Mouse (Mus musculus): ENCODE data around the gene Rnf145. TPM values are rescaled to one million over a fixed set of nuclear protein-coding genes. Genes with fewer than 3 reads are reported as not detected.
A peak's percentile ranks its signal among the peaks of the same experiment; 100 is the strongest.

Gene Rnf145
- polyA plus RNA-seq, 1 experiment from 2014 or later = 85.4 TPM

GRCm38 (mm10) chr11:44516362-44516761, 2.4 kb upstream of the Rnf145 start:
- DNase-seq (ENCODE audit: low spot score) = no peak
- ATAC-seq (ENCODE audit: low read depth) = no peak
- no peaks in the 10 kb centered on the region for H3K9me3 ChIP-seq (ENCODE audit: control insufficient read depth, low read length)
- H3K27me3 ChIP-seq (replicated peaks; ENCODE audit: control insufficient read depth, insufficient read depth, low read length) = no peaks in the 10 kb centered on the region
- no peak overlapping the region for H3K4me3 ChIP-seq (ENCODE audit: low read depth, low read length)
- no peak overlapping the region for H3K27ac ChIP-seq (replicated peaks; ENCODE audit: low read depth, low read length)
- peaks cover 10% of the 10 kb centered on the region; the same call in 1 of the 2 replicates for H3K4me1 ChIP-seq (ENCODE audit: control insufficient read depth, insufficient read depth, low read length)
- WGBS = 33% methylated on average over 1 of the region's 1 CpGs
- no peak overlapping the region for H3K9ac ChIP-seq (ENCODE audit: low read depth, low read length)
- H3K36me3 ChIP-seq (ENCODE audit: control insufficient read depth, insufficient read depth, low read length) = no peaks in the 10 kb centered on the region
- no peak overlapping the region for H3K4me2 ChIP-seq (ENCODE audit: low read depth, low read length)

DNA sequence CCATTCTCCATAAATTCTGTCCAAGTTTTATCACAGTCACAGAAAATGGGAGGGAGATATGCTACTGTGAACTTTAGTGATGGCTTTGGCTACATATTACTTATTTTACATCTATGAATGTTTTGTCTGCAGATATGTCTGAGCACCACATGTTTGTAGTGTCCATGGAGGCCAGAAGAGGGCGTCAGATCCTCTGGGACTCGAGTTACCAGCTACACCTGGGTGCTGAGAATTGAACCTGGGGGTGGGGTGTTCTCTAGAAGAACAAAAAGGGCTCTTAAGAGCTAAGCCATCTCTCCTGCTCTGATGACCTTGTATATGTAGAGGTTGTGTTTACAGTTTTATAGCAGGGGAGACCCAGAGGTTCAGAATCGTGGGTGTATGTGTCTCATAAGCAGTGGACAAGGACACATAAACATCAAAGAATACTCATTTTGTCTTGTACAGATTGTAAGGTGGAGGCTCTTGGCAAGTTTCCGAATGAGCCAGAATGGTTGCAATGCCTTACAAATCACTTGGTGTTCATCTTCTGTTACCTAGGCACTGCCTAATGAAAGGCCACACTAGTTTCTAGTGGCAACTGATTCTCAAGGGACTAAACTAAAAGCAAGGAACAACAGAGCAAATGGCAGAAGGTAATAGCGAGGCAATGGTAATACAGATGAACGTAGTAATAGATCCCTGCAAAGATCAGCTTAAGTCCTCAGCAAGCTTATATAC, 1.0 kb upstream of the Rnf145 start:
- Histone ChIP-seq H3K4me2 (ENCODE audit: low read depth, low read length) (peak overlapping the region; percentile 80), H3K4me3 (ENCODE audit: low read depth, low read length) (peak overlapping the region; percentile 86; the same call in 1 of the 2 replicates)
- 42% methylated on average over 6 of the region's 6 CpGs for WGBS

DNA sequence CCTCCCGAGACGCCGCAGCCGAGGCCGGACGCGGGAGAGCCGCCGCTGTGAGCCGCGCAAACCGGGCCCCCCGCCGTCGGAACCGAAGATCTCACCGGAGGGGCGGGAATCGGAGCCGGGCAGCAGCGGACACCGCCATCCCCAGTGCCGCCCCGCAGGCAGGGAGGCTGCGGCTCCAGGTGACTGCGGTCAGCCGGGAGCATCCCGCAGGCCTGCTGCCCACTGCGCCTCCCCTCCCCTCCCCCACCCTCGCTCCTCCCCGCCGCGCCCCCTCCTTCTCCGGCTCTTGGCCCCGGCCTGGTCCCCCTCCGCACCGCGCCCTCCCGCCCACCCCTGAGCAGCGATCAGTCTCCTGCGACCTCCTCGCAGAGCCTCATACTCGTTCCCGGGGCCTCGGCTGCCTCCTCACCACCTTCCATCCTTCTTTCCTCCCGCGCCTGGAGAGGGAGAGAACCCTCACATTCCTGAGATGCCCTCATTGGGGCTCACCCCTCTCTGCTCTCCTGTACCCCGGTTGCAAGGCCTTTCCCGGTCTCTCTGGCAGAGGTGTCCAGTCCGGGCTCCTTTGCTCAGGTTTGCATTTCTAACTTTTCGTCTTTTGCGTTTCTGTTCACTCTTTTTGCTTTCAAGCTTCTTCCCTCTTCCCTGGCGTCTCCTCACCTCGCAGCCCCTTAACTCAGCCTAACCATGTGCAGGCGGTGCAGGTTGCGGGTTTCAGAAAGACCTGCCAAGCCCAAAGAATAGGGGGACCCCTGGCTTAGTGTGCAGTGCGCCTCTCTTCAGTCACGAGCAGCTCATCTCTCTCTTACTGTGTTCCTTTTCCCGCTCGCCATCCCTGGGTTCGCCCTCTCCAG, 559 bp downstream of the Rnf145 start:
- H3K27me3 ChIP-seq (replicated peaks; ENCODE audit: control insufficient read depth, insufficient read depth, low read length) = no peaks in the 10 kb centered on the region
- peak; percentile 54 for ATAC-seq (ENCODE audit: low read depth)
- no peaks in the 10 kb centered on the region for H3K36me3 ChIP-seq (ENCODE audit: control insufficient read depth, insufficient read depth, low read length)
- H3K4me2 ChIP-seq (ENCODE audit: low read depth, low read length) = peak overlapping the region; percentile 80
- peak overlapping the region; percentile 93 for H3K9ac ChIP-seq (ENCODE audit: low read depth, low read length)
- peak overlapping the region; percentile 91 for H3K27ac ChIP-seq (replicated peaks; ENCODE audit: low read depth, low read length)
- H3K4me1 ChIP-seq (ENCODE audit: control insufficient read depth, insufficient read depth, low read length) = peaks cover 16% of the 10 kb centered on the region; the same call in 1 of the 2 replicates
- H3K9me3 ChIP-seq (ENCODE audit: control insufficient read depth, low read length) = no peaks in the 10 kb centered on the region
- H3K4me3 ChIP-seq (ENCODE audit: low read depth, low read length) = peak overlapping the region; percentile 86
- no peak for DNase-seq (ENCODE audit: low spot score)
- WGBS = under 1% methylated on average over 16 of the region's 61 CpGs

More for the DNA sequence above, 1.0 kb upstream of the Rnf145 start:
- H3K36me3 ChIP-seq (ENCODE audit: control insufficient read depth, insufficient read depth, low read length) = no peaks in the 10 kb centered on the region
- H3K9ac ChIP-seq (ENCODE audit: low read depth, low read length) = no peak overlapping the region
- ATAC-seq (ENCODE audit: low read depth) (no peak), DNase-seq (ENCODE audit: low spot score) (no peak)
- H3K27me3 ChIP-seq (replicated peaks; ENCODE audit: control insufficient read depth, insufficient read depth, low read length) = no peaks in the 10 kb centered on the region
- H3K27ac ChIP-seq (replicated peaks; ENCODE audit: low read depth, low read length) = no peak overlapping the region
- no peaks in the 10 kb centered on the region for H3K9me3 ChIP-seq (ENCODE audit: control insufficient read depth, low read length)
- H3K4me1 ChIP-seq (ENCODE audit: control insufficient read depth, insufficient read depth, low read length) = peaks cover 16% of the 10 kb centered on the region; the same call in 1 of the 2 replicates

- peak; percentile 92 for DNase-seq (ENCODE audit: low spot score)
- under 1% methylated on average over 28 of the region's 28 CpGs for WGBS
- H3K27me3 ChIP-seq (replicated peaks; ENCODE audit: control insufficient read depth, insufficient read depth, low read length) = no peaks in the 10 kb centered on the region
These were observed 1.4 kb downstream of the Rnf145 start for GRCm38 (mm10) chr11:44519950-44520761.

GRCm38 (mm10) chr11:44522594-44522993, 3.8 kb downstream of the Rnf145 start:
- H3K9me3 ChIP-seq (ENCODE audit: control insufficient read depth, low read length) = no peaks in the 10 kb centered on the region
- no peak overlapping the region for H3K4me3 ChIP-seq (ENCODE audit: low read depth, low read length)
- no peak overlapping the region for H3K4me2 ChIP-seq (ENCODE audit: low read depth, low read length)
- no peaks in the 10 kb centered on the region for H3K27me3 ChIP-seq (replicated peaks; ENCODE audit: control insufficient read depth, insufficient read depth, low read length)
- H3K4me1 ChIP-seq (ENCODE audit: control insufficient read depth, insufficient read depth, low read length) = peaks cover 16% of the 10 kb centered on the region; the same call in 1 of the 2 replicates
- no peak overlapping the region for H3K27ac ChIP-seq (replicated peaks; ENCODE audit: low read depth, low read length)
- ATAC-seq (ENCODE audit: low read depth) (no peak), DNase-seq (ENCODE audit: low spot score) (no peak)
- H3K36me3 ChIP-seq (ENCODE audit: control insufficient read depth, insufficient read depth, low read length) = peaks cover 28% of the 10 kb centered on the region
- 74% methylated on average over 5 of the region's 5 CpGs for WGBS
- no peak overlapping the region for H3K9ac ChIP-seq (ENCODE audit: low read depth, low read length)

More at GRCm38 (mm10) chr11:44519950-44520761, 1.4 kb downstream of the Rnf145 start:
- no peaks in the 10 kb centered on the region for H3K9me3 ChIP-seq (ENCODE audit: control insufficient read depth, low read length)
- H3K4me1 ChIP-seq (ENCODE audit: control insufficient read depth, insufficient read depth, low read length) = peaks cover 16% of the 10 kb centered on the region; the same call in 1 of the 2 replicates
- peak overlapping the region; percentile 80 for H3K4me2 ChIP-seq (ENCODE audit: low read depth, low read length)
- peak overlapping the region; percentile 91 for H3K27ac ChIP-seq (replicated peaks; ENCODE audit: low read depth, low read length)
- peak overlapping the region; percentile 86 for H3K4me3 ChIP-seq (ENCODE audit: low read depth, low read length)
- peaks cover 7% of the 10 kb centered on the region for H3K36me3 ChIP-seq (ENCODE audit: control insufficient read depth, insufficient read depth, low read length)
- peak; percentile 86 for ATAC-seq (ENCODE audit: low read depth)
- H3K9ac ChIP-seq (ENCODE audit: low read depth, low read length) = peak overlapping the region; percentile 93

DNA sequence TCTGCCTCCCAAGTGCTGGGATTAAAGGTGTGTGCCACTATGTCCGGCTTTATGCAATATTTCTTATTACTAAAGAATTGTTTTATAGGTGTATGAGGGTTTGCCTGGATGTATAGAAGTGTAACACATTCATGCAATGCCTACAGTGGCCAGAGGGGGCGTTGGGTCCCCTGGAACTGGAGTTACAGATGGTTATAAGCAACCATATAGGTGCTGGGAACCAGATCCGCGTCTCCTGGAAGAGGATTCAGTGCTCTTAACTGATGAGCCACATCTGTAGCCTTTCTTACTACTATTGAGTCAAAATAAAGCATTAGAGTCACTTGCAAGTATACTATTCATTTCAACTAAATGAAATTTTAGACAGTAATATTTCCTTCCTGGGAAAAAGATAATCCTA, 7.0 kb downstream of the Rnf145 start:
- Histone ChIP-seq H3K9me3 (ENCODE audit: control insufficient read depth, low read length) (no peaks in the 10 kb centered on the region), H3K36me3 (ENCODE audit: control insufficient read depth, insufficient read depth, low read length) (peaks cover 47% of the 10 kb centered on the region), H3K27me3 (replicated peaks; ENCODE audit: control insufficient read depth, insufficient read depth, low read length) (no peaks in the 10 kb centered on the region), H3K4me3 (ENCODE audit: low read depth, low read length) (no peak overlapping the region), H3K4me2 (ENCODE audit: low read depth, low read length) (no peak overlapping the region), H3K9ac (ENCODE audit: low read depth, low read length) (no peak overlapping the region), H3K4me1 (ENCODE audit: control insufficient read depth, insufficient read depth, low read length) (peaks cover 10% of the 10 kb centered on the region; the same call in 1 of the 2 replicates), H3K27ac (replicated peaks; ENCODE audit: low read depth, low read length) (no peak overlapping the region)
- 79% methylated on average over 4 of the region's 4 CpGs for WGBS
- ATAC-seq (ENCODE audit: low read depth) (no peak), DNase-seq (ENCODE audit: low spot score) (no peak)

- ATAC-seq (ENCODE audit: low read depth) (no peak), DNase-seq (ENCODE audit: low spot score) (no peak)
- H3K27ac ChIP-seq (replicated peaks; ENCODE audit: low read depth, low read length) = no peak overlapping the region
- no peak overlapping the region for H3K4me3 ChIP-seq (ENCODE audit: low read depth, low read length)
- 89% methylated on average over 11 of the region's 11 CpGs for WGBS
- H3K36me3 ChIP-seq (ENCODE audit: control insufficient read depth, insufficient read depth, low read length) = peaks cover 56% of the 10 kb centered on the region
- H3K9me3 ChIP-seq (ENCODE audit: control insufficient read depth, low read length) = no peaks in the 10 kb centered on the region
- H3K27me3 ChIP-seq (replicated peaks; ENCODE audit: control insufficient read depth, insufficient read depth, low read length) = no peaks in the 10 kb centered on the region
- no peak overlapping the region for H3K9ac ChIP-seq (ENCODE audit: low read depth, low read length)
- no peak overlapping the region for H3K4me2 ChIP-seq (ENCODE audit: low read depth, low read length)
- H3K4me1 ChIP-seq (ENCODE audit: control insufficient read depth, insufficient read depth, low read length) = peaks cover 2% of the 10 kb centered on the region; the same call in 1 of the 2 replicates
These were observed 8.0 kb downstream of the Rnf145 start for GRCm38 (mm10) chr11:44526654-44527263.

Measured in embryonic facial prominence, embryonic 14.5 days (tissue).